Mouse (Mus musculus) neutrophil, adult 83 days (primary cell): Measurements from ENCODE around the gene Nox3. TPM values are rescaled to one million over a fixed set of nuclear protein-coding genes. Genes with fewer than 3 reads are reported as not detected.

Source experiments
- total RNA-seq, 2 experiments: library from RNA; stranded (reverse); gene quantifications; one replicate each; pipeline ENCODE4 v1.2.4; 2023

Gene Nox3
- not detected for total RNA-seq

GRCm38 (mm10) chr17:3696161-3696560 is at the start of gene Nox3:
Nox3 (minus strand) TSS chr17:3696261.

Other genes starting within 250 kb of the Nox3 start
- gene Cldn20, start 163.7 kb downstream of the Nox3 start, total RNA-seq, result 1 to 10 TPM; 1.8 to 2.7 TPM
- 1 to 10 TPM; 4.1 to 5.0 TPM for gene Tfb1m, start 138.5 kb downstream of the Nox3 start, total RNA-seq